Mouse (Mus musculus) granulocyte monocyte progenitor cell, adult 5-6 weeks (primary cell): ENCODE results near the gene Dusp16. TPM values are rescaled to one million over a fixed set of nuclear protein-coding genes. Genes with fewer than 3 reads are reported as not detected.

Experiments
- ATAC-seq: replicated peaks from 2 replicates; pipeline ENCODE4 v1.8.0; 2016; ENCODE audit warnings: mild to moderate bottlenecking, moderate TSS enrichment, inconsistent platforms; ENCODE audit not compliant: poor library complexity, severe bottlenecking
- total RNA-seq, 2 experiments: library from RNA; stranded (forward) in 1 of 2; stranded (reverse) in 1 of 2; fragments of 200-712, 200-1000 nt in 1 of 2; fragments of >200 nt in 1 of 2; fragmentation: Nextera tagmentation in 1 of 2; gene quantifications; 2 replicates each; pipeline ENCODE4 v1.2.3; 2014 to 2017

The Dusp16 gene
- 2.3 and 3.5 TPM in 2 replicates for total RNA-seq (2014; fragmentation: Nextera tagmentation)
- total RNA-seq (2017), result 0.21 and 5.8 TPM in 2 replicates

DNA sequence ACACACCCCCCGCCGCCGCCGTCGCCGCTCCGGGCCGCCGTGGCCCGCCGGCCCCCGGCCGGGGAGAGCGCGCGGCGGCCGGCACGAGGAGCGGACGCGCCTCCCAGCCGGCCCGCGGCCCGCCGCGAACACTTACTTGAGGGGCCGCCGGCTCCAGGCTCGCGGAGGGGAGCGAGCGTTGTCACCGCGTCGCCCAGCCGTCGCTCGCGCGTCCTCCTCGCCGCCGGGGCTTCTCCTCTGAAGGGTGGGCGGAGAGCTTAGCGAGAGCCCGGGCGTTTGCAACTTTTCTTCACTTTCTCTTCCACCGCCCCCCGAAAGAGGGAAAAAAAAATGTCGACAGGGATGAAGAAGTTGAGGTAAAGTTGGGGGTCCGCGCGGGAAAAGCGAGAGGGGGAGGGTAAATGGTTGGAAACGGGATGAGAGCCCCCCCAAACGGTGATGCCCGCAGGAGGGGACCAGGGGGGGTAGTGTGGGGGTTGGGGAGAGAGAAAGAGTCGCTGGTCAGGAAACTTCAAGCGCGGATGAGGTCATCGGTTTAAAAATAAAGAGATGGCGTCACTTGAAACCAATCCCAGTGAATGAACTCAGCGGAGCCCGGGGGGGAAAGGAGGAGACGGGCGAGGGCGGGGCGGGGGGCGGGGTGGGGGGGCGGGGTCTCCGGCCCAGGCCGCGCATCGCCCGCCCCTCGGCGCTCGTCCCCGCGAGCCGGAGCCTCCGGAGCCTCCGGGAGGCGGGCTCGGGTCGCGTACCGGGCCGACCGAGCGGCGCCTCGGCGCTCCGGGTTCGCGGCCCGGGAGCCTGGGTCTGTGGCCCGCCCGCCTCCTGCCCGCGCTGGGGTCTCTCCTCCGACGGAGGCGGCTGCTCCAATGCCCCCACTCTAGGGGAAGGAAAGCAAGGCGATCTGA lies at the start of gene Dusp16:
Dusp16 (minus strand) TSS at position 485 of the 905 bp plus-strand sequence.
- ATAC-seq, result peak; percentile 58

DNA sequence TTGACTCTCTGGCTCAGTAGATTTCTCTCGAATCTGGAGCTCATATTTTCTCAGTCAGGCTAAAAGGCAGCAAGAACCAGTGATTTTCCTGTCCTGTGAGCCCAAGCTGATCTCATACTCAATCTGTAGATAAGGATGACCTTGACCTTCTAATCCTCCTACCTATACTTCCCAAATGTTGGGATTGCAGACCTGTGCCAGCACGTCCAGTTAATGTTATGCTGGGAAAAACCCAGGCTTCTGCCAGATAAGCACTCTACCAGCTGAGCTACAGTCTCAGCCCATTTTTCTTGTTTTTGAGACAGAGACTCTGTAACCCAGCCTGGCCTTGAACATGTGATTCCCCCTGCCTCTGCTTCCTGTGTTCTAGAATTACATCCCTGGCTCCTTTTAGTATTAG lies 47.9 kb upstream of the Dusp16 start:
- ATAC-seq, result no peak

DNA sequence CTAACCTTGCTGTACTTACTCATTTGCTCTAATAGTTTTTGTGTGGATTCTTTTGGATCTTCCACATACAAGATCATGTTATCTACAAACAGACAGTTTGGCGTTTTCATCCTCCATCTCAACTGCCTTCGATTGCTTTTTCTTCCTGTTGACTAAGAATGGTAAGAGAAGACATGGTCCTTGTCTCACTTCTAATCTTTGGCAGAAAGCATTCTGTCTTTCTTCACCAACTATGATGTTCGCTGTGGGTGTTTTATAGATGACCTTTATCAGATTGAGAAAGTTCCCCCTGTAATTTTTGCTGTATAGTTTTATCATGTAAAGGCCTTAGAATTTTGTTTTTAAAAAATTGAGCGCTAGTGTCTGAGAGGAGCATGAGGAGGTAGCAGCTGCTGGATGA lies 45.7 kb upstream of the Dusp16 start:
- no peak for ATAC-seq

DNA sequence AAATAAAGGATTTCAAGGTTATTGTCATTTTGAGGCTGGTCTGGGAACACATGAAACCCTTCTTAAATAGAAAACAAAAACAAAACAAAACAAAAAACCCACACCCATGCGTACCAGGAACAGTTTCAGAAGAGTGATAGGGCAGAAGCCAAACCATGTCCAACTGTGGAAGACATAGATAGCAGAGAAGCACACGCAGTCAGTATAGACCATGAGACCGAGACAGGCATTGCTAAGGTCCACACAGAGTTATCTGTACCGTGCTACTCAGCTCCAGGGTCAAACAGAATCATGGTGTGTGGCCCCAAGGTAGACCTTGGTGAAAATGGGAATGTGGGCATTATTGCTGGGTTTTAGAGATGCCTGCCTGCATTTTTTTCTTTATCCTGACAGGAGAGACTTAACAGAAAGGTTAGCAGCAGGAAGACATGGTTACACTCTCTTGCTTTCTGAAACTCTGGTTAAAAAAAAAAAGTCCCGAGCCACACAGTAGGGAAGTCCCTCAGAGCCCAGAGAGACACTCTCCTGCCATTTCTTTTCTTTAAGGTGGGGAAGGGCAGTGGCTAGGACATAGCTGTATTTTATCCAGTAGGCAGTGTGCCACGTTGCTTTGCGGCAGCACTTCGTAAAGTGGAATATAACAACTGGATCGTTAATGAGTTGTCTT lies 42.3 kb upstream of the Dusp16 start:
- no peak for ATAC-seq

DNA sequence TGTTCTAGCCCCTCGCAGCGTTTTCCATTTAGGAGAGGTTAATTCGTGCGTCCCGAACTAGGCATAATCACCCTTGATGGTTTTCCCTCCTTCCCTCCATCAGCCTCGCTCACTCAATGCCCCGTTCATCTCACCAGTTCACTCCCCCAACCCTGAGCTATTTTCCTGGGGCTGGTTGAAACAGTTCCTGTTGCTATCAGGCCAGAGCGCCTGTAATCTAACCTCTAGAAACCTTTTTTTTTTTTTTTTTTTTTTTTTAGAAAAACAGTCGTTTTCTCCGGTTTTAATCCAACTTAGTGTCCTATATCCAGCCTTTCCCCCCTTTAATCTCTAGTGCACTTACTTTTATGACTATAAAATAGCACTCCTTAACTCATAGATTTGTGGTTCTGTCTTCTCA lies 38.4 kb upstream of the Dusp16 start:
- ATAC-seq, result no peak

DNA sequence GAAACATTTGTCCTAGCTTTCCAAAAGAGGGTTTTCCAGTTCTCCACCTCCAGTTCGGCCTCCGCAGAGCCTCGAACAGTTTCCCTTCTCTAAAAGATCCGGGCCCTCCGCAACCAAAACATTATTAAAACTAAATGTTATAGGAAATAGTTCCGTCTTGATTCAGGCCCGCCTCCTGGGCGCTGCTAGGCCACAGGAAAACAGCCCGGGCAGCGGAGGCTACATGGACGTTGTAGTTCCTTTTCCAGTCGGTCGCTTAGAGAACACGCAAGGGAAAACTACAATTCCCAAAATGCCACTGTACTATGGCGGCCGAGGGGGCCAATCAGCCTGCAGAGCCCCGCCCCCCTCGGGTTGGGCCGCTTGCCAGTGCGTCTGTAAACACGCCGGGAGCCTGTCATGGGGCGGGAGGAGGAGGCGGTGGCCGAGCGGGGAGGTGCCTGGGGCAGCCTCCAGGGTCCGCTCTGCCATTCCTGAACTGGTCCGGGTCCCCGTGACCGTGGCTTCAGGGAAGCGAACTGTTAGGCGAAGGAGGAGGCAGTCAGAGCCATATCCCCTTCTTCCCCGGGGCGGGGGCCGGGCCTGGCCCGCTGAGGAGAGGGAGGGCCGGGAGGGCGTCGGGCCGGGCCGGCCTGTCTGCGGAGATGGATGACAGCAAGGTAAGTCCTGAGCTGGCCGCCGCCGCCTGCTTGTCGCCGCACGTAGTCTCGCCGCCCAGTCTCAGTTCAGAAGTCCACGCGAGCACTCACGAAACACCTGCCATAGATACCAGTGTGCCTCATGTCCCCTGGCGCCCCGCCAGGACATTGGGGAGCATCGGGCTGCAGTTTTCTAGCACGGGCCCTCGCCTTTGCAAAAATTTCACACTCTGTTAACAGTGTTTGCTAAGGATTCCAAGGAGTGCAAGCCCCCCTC lies 37.6 kb upstream of the Dusp16 start, which contains the start of gene Crebl2:
Crebl2 (plus strand) TSS at position 369 of the 915 bp plus-strand sequence.
- ATAC-seq, result peak; percentile 93

DNA sequence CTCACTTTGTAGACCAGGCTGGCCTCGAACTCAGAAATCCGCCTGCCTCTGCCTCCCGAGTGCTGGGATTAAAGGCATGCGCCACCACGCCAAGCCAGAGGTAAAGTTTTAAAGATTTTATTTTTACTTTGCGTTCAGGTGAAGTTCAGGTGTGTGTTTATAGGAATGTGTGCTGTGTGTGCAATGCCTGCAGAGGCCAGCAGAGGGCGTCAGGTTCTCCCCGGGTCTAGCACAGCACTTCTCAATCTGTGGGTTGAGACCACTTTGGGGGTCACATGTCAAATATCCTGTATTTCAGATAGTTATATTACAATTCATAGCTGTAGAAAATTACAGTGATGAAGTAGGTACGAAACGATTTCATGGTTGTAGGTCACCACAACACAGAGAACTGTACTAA lies 30.4 kb upstream of the Dusp16 start:
- ATAC-seq, result no peak

DNA sequence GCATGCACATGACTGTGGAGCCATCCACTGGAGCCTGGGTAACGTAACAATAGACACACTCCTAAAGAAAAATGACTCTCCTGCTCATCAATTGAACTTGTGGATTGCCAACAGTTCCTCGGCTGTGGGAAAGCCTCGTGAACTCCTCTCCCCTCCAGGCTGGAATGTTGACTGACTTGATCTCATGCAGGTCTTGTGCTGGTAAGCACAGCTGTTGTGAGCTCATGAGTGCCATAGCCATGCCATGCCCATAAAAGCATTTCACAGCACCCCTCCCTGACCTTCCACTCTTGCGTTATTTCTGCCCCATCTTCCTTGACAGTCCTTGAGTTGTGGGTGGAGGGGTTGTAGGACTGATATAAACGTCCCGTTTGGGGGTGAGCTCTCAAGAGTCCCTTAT lies 28.0 kb upstream of the Dusp16 start:
- ATAC-seq, result no peak

DNA sequence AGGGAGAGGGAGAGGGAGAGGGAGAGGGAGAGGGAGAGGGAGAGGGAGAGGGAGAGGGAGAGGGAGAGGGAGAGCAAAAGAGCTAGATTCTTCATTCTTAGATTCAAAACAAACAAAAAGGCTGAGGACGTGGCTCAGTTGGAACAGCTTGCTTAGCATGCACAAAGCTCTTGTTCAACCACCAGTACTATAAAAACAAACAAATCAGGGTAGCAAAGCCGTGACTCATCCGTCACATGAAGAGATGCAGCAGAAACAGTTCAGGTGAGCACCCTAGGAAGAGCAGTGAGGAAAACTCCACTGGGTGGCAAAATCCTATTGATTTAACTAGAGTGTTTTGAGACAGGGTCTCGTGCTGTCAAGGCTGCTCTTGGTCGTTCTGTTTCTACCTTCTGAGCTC lies 27.3 kb upstream of the Dusp16 start:
- ATAC-seq, result no peak

DNA sequence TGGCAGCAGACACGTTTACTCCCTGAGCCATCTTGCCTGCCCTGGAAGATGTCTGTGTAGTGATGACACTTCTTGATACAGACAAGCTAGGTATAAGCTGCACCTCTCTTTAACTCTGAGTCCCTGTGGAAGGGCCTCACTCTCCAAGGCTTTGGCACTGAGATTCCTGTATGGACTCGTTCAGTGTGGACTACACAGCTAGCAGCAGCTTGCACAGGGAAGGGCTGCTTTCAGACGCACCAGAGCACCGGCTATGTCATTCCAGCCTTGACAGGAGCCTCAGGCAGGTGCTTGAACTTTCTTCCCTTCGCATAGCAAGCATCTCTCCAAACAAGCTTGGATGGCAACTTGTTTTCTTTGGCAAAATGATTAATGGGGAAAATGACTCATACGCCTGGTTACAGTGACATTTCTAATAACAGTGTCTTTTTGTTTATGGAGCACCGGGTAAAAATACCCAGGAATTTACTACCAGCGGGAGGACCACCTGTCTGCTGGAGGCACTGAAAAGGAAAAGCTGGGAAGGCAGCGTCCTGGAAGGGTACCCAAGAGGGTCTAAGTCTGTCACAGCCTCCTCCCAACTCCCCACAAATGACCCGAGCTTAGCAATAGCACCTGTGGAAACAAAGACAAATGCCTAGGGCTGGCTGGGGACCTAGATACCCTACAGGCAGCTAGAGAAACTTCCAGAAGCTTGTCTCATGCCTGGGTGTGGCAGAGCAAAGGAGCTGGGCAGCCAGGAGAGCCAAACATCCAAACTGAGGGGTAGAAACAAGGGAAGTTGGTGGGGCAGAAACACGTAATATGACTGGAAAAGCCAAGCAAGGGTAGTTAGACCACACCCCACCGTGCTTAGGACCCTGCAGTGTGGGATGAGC lies 24.9 kb upstream of the Dusp16 start:
- no peak for ATAC-seq

DNA sequence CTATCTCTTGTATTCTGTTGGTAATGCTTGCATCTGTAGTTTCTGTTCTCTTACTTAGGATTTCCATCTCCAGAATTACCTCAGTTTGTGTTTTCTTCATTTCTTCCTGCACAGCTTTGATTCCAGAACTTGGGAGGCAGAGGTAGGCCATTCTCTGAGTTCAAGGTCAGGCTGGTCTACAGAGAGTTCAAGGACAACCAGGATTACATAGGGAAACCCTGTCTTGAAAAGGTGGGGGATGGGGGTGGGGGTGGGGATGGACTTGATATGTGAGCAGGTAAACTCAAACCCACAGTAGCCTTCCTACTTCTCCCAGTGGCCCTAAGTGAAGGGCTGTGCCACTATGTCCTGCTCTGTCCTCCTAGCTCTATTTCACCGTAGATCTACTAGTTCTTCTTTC lies 20.6 kb upstream of the Dusp16 start:
- no peak for ATAC-seq

DNA sequence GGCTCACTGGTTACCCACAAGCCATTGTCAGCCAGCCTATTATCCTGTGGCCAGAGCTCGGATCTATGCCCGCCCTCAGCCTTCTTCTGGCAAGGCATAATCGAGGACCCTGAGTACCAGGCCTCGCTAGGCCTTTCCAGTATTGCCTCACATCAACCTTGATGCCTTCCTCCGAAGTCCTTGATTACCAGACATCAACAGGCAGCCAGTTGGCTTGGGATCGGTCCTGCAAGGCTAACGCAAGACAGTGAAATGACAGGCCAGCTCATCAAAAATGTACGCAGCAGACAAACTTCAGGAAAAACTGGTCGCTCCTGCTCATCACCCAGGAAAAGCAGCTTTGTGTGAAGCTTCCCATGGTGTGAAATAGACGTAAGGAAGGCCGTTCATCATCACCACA lies 15.4 kb upstream of the Dusp16 start:
- ATAC-seq, result no peak

DNA sequence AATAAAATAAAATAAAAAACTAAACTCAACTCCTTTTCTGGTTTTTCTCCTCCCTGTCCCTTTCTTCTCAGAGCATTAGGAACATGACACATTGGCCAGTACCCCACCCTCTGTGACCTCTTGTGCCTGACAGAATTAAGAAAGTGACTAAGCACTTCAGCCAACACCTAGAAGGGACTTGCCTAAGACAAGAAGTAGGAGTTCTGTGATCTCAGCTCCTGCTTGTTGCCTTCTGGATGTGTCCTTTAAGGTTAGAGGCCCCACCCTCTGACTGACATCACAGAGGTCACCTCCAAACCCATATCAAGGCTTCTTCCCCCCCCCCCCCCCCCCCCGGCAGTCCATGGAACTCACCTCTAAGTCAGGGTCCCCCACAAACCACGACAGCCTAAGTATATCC lies 14.7 kb upstream of the Dusp16 start:
- ATAC-seq, result no peak

DNA sequence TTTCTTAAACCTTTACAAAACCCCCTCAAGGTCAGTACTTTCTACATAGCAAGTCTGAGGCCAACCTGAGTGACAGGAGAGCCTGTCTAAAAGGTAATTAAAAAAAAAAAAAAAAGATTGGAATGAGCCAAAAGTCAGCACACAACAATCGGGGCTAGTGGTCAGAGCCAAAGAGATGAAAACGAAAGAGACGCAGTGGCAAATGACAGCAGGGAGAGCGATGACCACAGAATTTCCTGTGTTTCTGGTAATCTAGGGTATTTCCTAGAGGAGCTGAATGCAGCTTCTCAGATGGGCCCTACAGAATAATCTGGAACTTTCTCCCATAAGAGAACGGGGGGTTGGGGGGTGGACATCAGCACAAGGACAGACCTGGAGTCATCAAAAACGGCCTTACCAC lies 13.7 kb upstream of the Dusp16 start:
- 0 out of 2 replicates have a peak, but pooled peaks have one; percentile 35 for ATAC-seq

DNA sequence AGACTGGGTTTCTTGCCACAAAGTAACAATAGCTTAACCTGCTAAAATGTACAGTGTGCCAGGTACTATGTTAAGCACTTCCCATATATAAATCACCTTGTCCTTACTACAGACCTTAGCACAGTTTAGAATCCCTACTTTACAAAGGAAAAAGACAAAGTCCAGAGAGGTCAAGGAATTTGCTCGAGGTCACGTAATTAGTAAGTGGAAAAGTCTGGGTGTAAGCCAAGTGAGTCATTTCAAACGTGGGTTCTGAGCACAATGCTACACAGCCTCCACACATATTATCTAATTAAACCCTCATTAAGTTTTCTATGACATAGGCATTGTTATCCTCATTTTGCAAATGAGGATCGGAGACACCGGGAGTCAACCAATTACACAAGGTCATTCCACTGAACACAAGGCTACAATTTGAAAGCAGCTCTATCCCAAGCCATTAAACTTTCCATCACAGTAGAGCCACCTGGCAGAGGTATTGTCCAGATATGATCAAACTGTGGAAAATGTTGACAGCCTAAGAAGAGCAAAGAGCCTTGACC lies 12.4 kb upstream of the Dusp16 start:
- ATAC-seq, result no peak

DNA sequence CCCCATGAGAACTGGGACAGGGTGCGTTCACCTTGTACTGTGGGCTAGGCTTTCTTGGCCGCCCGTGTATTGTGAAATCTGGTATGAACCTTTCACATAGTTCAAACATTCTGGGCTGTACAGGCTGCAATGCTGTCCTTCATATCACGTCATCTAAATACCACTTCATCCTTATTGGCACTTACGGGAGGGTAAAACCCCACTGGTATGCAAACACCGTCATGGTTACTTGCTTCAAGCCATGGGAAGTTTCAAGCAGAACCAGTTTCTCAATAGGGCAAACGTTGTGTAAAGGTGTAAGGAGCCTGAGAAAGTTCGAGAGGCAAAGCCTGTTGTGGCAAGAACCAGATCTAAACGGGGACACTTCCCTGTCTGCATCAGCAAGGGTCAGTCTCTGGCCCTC lies 10.2 kb upstream of the Dusp16 start:
- peak; percentile 52 for ATAC-seq

DNA sequence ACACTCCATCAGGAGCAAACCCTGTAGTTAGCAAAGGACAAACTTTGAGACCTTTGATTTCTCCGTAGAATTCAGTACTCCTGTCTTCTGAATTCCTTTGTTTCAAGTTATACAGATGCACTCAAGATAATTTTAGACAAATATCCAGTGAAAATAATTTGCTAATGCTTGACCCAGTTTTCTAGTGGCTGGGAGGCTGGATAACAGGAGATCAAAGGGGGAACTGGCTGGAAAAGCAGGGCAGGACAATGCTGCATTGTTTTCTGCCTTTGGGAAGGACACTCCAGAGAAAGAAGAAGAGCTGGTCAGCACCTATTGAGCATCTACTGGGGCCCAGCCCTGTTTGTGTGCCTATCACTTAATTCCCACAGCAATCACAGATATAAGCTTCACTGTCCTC lies 9.1 kb upstream of the Dusp16 start:
- ATAC-seq, result no peak

DNA sequence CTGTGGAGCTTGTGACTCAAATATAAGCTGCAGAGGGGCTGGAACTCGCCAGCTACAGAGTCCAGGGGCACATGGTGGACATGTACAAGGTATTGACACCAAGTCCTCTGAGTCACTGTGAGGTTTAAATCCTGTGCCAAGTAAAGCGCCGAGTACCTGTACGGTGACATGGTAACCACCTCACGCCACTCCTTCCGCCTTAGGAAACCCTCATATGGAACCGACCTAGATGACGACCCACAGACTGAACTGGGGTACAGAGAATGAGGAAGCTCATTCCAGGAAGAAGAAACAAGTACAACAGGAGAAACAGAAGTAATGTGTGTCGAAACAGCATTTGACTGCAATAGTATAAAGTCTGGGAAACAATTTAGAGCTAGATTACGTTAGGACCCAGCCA lies 3.9 kb upstream of the Dusp16 start:
- peak; percentile 82 for ATAC-seq

DNA sequence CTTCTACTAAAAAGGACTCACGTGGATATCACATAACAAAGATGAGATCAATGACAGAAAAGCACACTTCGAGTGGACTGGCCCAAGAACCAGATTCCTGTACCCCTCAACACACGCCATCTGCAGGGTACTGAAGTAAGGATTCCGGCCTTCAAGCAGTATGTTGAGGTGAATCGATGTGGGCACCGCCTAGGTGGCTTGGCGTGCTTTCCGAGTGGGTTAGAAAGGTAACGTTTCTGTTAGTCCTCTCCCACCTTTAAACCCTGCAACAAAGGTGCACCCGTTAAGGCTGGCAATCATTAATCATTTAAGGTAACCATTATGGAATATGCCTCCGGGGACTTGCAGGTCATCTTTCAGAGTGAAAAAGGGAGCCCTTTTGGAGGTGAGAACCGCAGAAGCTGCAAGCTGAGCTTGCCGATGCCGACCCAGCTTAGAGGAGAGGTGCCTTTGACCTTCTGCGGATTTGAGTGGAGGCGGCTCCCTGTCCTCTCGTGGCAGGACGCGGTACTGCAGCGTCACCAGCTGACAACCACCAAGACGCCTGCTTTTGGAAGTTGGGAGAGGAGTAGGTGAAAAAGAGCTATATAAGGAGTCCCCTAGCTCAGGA lies 1.6 kb upstream of the Dusp16 start:
- ATAC-seq, result peak; percentile 44
